Mouse (Mus musculus) kidney, adult 11 months (tissue): ENCODE data around the gene Pim3.

Source experiments
- DNase-seq: peaks from one replicate; pipeline ENCODE4 v3.0.0; 2022

Gene Pim3

GRCm38 (mm10) chr15:88837977-88838376 lies 24.0 kb upstream of the Pim3 start:
- peak; percentile 72 for DNase-seq

GRCm38 (mm10) chr15:88839271-88839670 lies 22.7 kb upstream of the Pim3 start:
- DNase-seq = peak; percentile 81

GRCm38 (mm10) chr15:88840126-88840525 lies 21.9 kb upstream of the Pim3 start:
- peak; percentile 85 for DNase-seq

GRCm38 (mm10) chr15:88841160-88841559 lies 20.8 kb upstream of the Pim3 start:
- DNase-seq = no peak

- no peak for DNase-seq
Measured at GRCm38 (mm10) chr15:88841580-88842299, 20.2 kb upstream of the Pim3 start.

- DNase-seq = no peak
Measured at GRCm38 (mm10) chr15:88842300-88842673, 19.7 kb upstream of the Pim3 start.

GRCm38 (mm10) chr15:88843486-88844097 lies 18.4 kb upstream of the Pim3 start:
- no peak for DNase-seq

GRCm38 (mm10) chr15:88844966-88845365 lies 17.0 kb upstream of the Pim3 start:
- DNase-seq = no peak

GRCm38 (mm10) chr15:88848661-88849060 lies 13.3 kb upstream of the Pim3 start:
- DNase-seq = no peak

GRCm38 (mm10) chr15:88849621-88850020 lies 12.4 kb upstream of the Pim3 start:
- no peak for DNase-seq

GRCm38 (mm10) chr15:88850146-88850826 lies 11.7 kb upstream of the Pim3 start:
- peak; percentile 96 for DNase-seq

GRCm38 (mm10) chr15:88851076-88851475 lies 10.9 kb upstream of the Pim3 start:
- peak; percentile 82 for DNase-seq

- DNase-seq = peak; percentile 93
Measured at GRCm38 (mm10) chr15:88851507-88852149, 10.4 kb upstream of the Pim3 start.

- DNase-seq = peak; percentile 40
Measured at GRCm38 (mm10) chr15:88853106-88853505, 8.9 kb upstream of the Pim3 start.

GRCm38 (mm10) chr15:88854119-88854968 lies 7.6 kb upstream of the Pim3 start:
- peak; percentile 95 for DNase-seq

- peak; percentile 58 for DNase-seq
Measured at GRCm38 (mm10) chr15:88854969-88855830, 6.8 kb upstream of the Pim3 start.

GRCm38 (mm10) chr15:88855896-88856417 lies 6.0 kb upstream of the Pim3 start:
- DNase-seq = no peak

- DNase-seq = no peak
Measured at GRCm38 (mm10) chr15:88856613-88857012, 5.4 kb upstream of the Pim3 start.

GRCm38 (mm10) chr15:88857361-88857760 lies 4.6 kb upstream of the Pim3 start:
- DNase-seq = no peak

GRCm38 (mm10) chr15:88858141-88858541 lies 3.8 kb upstream of the Pim3 start:
- peak; percentile 54 for DNase-seq

- DNase-seq = no peak
Measured at GRCm38 (mm10) chr15:88858707-88859106, 3.3 kb upstream of the Pim3 start.
